Mouse (Mus musculus) kidney, adult 18-20 months (tissue): ENCODE results near the gene Sh2d6.
"Not testable (repeated sequence)": the region's sequence is repeated elsewhere in the genome, so short reads cannot be mapped to it uniquely, and the experiment has no call there.

Experiments
- DNase-seq: peaks from one replicate; pipeline ENCODE4 v3.0.0; 2021

Sh2d6 gene

GRCm38 (mm10) chr6:72534035-72534809, 12.7 kb upstream of the Sh2d6 start:
- DNase-seq, result peak; percentile 69

GRCm38 (mm10) chr6:72533555-72533954, 12.0 kb upstream of the Sh2d6 start:
- not testable (repeated sequence) for DNase-seq

- DNase-seq, result no peak
Observed at GRCm38 (mm10) chr6:72532580-72532979, 11.1 kb upstream of the Sh2d6 start.

- no peak for DNase-seq
Observed at GRCm38 (mm10) chr6:72528410-72529151, 7.1 kb upstream of the Sh2d6 start.

GRCm38 (mm10) chr6:72527070-72527469, 5.6 kb upstream of the Sh2d6 start:
- DNase-seq, result no peak

GRCm38 (mm10) chr6:72524160-72524559, 2.7 kb upstream of the Sh2d6 start:
- no peak for DNase-seq

GRCm38 (mm10) chr6:72523222-72523621, 1.7 kb upstream of the Sh2d6 start:
- no peak for DNase-seq

GRCm38 (mm10) chr6:72522288-72522687, 781 bp upstream of the Sh2d6 start:
- no peak for DNase-seq

GRCm38 (mm10) chr6:72520904-72521303, 603 bp downstream of the Sh2d6 start:
- DNase-seq, result no peak

GRCm38 (mm10) chr6:72519892-72520663, 1.4 kb downstream of the Sh2d6 start:
- no peak for DNase-seq

GRCm38 (mm10) chr6:72519303-72519702, 2.2 kb downstream of the Sh2d6 start:
- DNase-seq, result no peak

- DNase-seq, result no peak
Observed at GRCm38 (mm10) chr6:72518842-72519241, 2.7 kb downstream of the Sh2d6 start.

GRCm38 (mm10) chr6:72515644-72516043, 5.9 kb downstream of the Sh2d6 start:
- no peak for DNase-seq

GRCm38 (mm10) chr6:72513071-72513440, 8.5 kb downstream of the Sh2d6 start:
- no peak for DNase-seq

GRCm38 (mm10) chr6:72512386-72513070, 9.0 kb downstream of the Sh2d6 start:
- DNase-seq, result peak; percentile 95

GRCm38 (mm10) chr6:72510686-72511421, 10.7 kb downstream of the Sh2d6 start:
- peak; percentile 41 for DNase-seq

GRCm38 (mm10) chr6:72509872-72510435, 11.6 kb downstream of the Sh2d6 start:
- DNase-seq, result no peak

- no peak for DNase-seq
Observed at GRCm38 (mm10) chr6:72508596-72508995, 12.9 kb downstream of the Sh2d6 start.

- DNase-seq, result no peak
Observed at GRCm38 (mm10) chr6:72506104-72506503, 15.4 kb downstream of the Sh2d6 start.

GRCm38 (mm10) chr6:72503939-72504338, 17.6 kb downstream of the Sh2d6 start:
- DNase-seq, result peak; percentile 57

GRCm38 (mm10) chr6:72503309-72503708, 18.2 kb downstream of the Sh2d6 start:
- DNase-seq, result no peak

- DNase-seq, result no peak
Observed at GRCm38 (mm10) chr6:72498950-72499349, 22.6 kb downstream of the Sh2d6 start.
